ENCODE assay signal across 22 mouse cellular contexts in genomic region chr14:122426529-122427203, GRCm38 (mm10). TPM values are rescaled to one million over a fixed set of nuclear protein-coding genes. Genes with fewer than 3 reads are reported as not detected.
DNase-seq lines count a peak whose midpoint lies in the region; ATAC-seq and TF ChIP-seq lines count a peak whose summit lies in the region.
"Had no signal": no experiment of that assay in that cellular context is flagged by ENCODE, and none has a peak within 500 bp of the region (broad histone marks: within the 10 kb centered on the region; RNA-seq: fewer than 3 reads in every experiment).

No protein-coding gene starts in this region.

- H3K9me3 ChIP-seq in kidney, postnatal 0 days (replicated peaks; ENCODE audit: low read length) = no peaks in the 10 kb centered on the region
- H3K9me3 ChIP-seq in embryonic facial prominence, embryonic 13.5 days = no peaks in the 10 kb centered on the region
- no peaks in the 10 kb centered on the region for H3K9me3 ChIP-seq in hindbrain, embryonic 12.5 days (replicated peaks)
- H3K9me3 ChIP-seq in midbrain, embryonic 15.5 days = no peaks in the 10 kb centered on the region
- H3K9me3 ChIP-seq: heart, embryonic 15.5 days had no signal

- no peak overlapping the region for H3K4me3 ChIP-seq in kidney, postnatal 0 days (replicated peaks; ENCODE audit: low read depth, low read length)
- no peak overlapping the region for H3K4me3 ChIP-seq in embryonic facial prominence, embryonic 13.5 days
- no peak overlapping the region for H3K4me3 ChIP-seq in hindbrain, embryonic 12.5 days
- no peak overlapping the region for H3K4me3 ChIP-seq in midbrain, embryonic 15.5 days
- H3K4me3 ChIP-seq: heart, embryonic 15.5 days had no signal

- no peak overlapping the region for H3K27ac ChIP-seq in kidney, postnatal 0 days
- H3K27ac ChIP-seq in embryonic facial prominence, embryonic 13.5 days = no peak overlapping the region
- peak overlapping the region; percentile 30 for H3K27ac ChIP-seq in hindbrain, embryonic 12.5 days
- H3K27ac ChIP-seq in midbrain, embryonic 15.5 days = 0 out of 2 replicates have a peak overlapping the region, but pooled peaks have one; percentile 14
- H3K27ac ChIP-seq: heart, embryonic 15.5 days; liver, embryonic 14.5 days; stomach, postnatal 0 days had no signal

- DNase-seq in kidney, postnatal 0 days (ENCODE audit: low spot score) = peak; percentile 70
- no peak for DNase-seq in kidney, postnatal 4 days
- DNase-seq in frontal cortex, postnatal 36 days (ENCODE audit: low spot score in 2 of 2) = no peak
- DNase-seq in thymus, postnatal 36 days = no peak
- DNase-seq in heart, postnatal 25 days (ENCODE audit: low spot score) = no peak
- DNase-seq: adrenal gland, adult 8-10 months; cerebellum, adult 18-20 months; kidney, postnatal 25 days; lung, postnatal 10 days; thymus, postnatal 4 days had no signal

- intact Hi-C loops in heart, postnatal 25 days (cut with DNase I) = no loop called here

- no peak for TF ChIP-seq CTCF in kidney, postnatal 0 days (IDR thresholded peaks at IDR 0.05; ENCODE audit: low read depth)

- H3K36me3 ChIP-seq in kidney, postnatal 0 days (ENCODE audit: insufficient read depth, low read length) = no peaks in the 10 kb centered on the region
- no peaks in the 10 kb centered on the region for H3K36me3 ChIP-seq in embryonic facial prominence, embryonic 13.5 days
- no peaks in the 10 kb centered on the region for H3K36me3 ChIP-seq in hindbrain, embryonic 12.5 days
- H3K36me3 ChIP-seq in midbrain, embryonic 15.5 days (replicated peaks) = no peaks in the 10 kb centered on the region
- H3K36me3 ChIP-seq: heart, embryonic 15.5 days had no signal

- ATAC-seq in kidney, postnatal 0 days (replicated peaks; ENCODE audit: low FRiP score, low read depth) = no peak
- no peak for ATAC-seq in embryonic facial prominence, embryonic 13.5 days (ENCODE audit: insufficient number of reproducible peaks, insufficient read depth, low FRiP score, low TSS enrichment, low read depth)
- ATAC-seq in hindbrain, embryonic 12.5 days (ENCODE audit: low FRiP score) = peak; percentile 29; the same call in 1 of the 2 replicates
- ATAC-seq in midbrain, embryonic 15.5 days (replicated peaks) = 0 out of 2 replicates have a peak, but pooled peaks have one; percentile 3
- ATAC-seq: CD4-positive, CD25-positive, alpha-beta regulatory T cell, adult 4 months had no signal

- H3K9ac ChIP-seq in kidney, postnatal 0 days (ENCODE audit: low read depth, low read length) = no peak overlapping the region
- no peak overlapping the region for H3K9ac ChIP-seq in embryonic facial prominence, embryonic 13.5 days
- H3K9ac ChIP-seq in hindbrain, embryonic 12.5 days = no peak overlapping the region
- no peak overlapping the region for H3K9ac ChIP-seq in midbrain, embryonic 15.5 days
- H3K9ac ChIP-seq: heart, embryonic 15.5 days; liver, embryonic 14.5 days had no signal

- H3K27me3 ChIP-seq in kidney, postnatal 0 days (ENCODE audit: insufficient read depth, low read length) = no peaks in the 10 kb centered on the region
- H3K27me3 ChIP-seq in embryonic facial prominence, embryonic 13.5 days = no peaks in the 10 kb centered on the region
- no peaks in the 10 kb centered on the region for H3K27me3 ChIP-seq in hindbrain, embryonic 12.5 days
- 0 out of 2 replicates have a peak, but pooled peaks cover 4% of the 10 kb centered on the region for H3K27me3 ChIP-seq in midbrain, embryonic 15.5 days (replicated peaks)

- H3K4me1 ChIP-seq in kidney, postnatal 0 days (replicated peaks; ENCODE audit: insufficient read depth, low read length) = no peaks in the 10 kb centered on the region
- H3K4me1 ChIP-seq in embryonic facial prominence, embryonic 13.5 days = peaks cover 27% of the 10 kb centered on the region
- peaks cover 15% of the 10 kb centered on the region for H3K4me1 ChIP-seq in hindbrain, embryonic 12.5 days
- H3K4me1 ChIP-seq in midbrain, embryonic 15.5 days = peaks cover 3% of the 10 kb centered on the region; the same call in 1 of the 2 replicates
- H3K4me1 ChIP-seq: heart, embryonic 15.5 days had no signal

- 25% methylated on average over 10 of the region's 10 CpGs for WGBS in kidney, postnatal 0 days
- 33% methylated on average over 10 of the region's 10 CpGs for WGBS in embryonic facial prominence, embryonic 13.5 days
- WGBS in hindbrain, embryonic 12.5 days = 45% methylated on average over 10 of the region's 10 CpGs
- WGBS in midbrain, embryonic 15.5 days = 55% methylated on average over 10 of the region's 10 CpGs

- H3K4me2 ChIP-seq in kidney, postnatal 0 days (ENCODE audit: low read length) = no peak overlapping the region
- H3K4me2 ChIP-seq in embryonic facial prominence, embryonic 13.5 days = peak overlapping the region; percentile 18; the same call in 1 of the 2 replicates
- H3K4me2 ChIP-seq in hindbrain, embryonic 12.5 days (replicated peaks) = no peak overlapping the region; the same call in 1 of the 2 replicates
- no peak overlapping the region for H3K4me2 ChIP-seq in midbrain, embryonic 15.5 days
- H3K4me2 ChIP-seq: heart, embryonic 15.5 days had no signal

RNA-seq across cellular contexts. Expression of gene Gm5089, which starts 24.2 kb away (rescaled TPM):
- not detected in 2 replicates for polyA plus RNA-seq in kidney, postnatal 0 days (2015; fragmentation: Nextera tagmentation; extraction: Ambion mirVana)
- 0.22 and 0.59 TPM in 2 replicates for polyA plus RNA-seq in embryonic facial prominence, embryonic 13.5 days (2015; fragmentation: Nextera tagmentation; extraction: Ambion mirVana)
- polyA plus RNA-seq in hindbrain, embryonic 12.5 days (2016; fragmentation: Nextera tagmentation; extraction: Ambion mirVana) = 2.8 and 4.0 TPM in 2 replicates
- 0.91 and 1.1 TPM in 2 replicates for polyA plus RNA-seq in midbrain, embryonic 15.5 days (2015; fragmentation: Nextera tagmentation; extraction: Ambion mirVana)
- not detected for total RNA-seq in heart, postnatal 25 days (2021)
- total RNA-seq: adrenal gland, adult 8-10 months; gastrocnemius, adult 18-20 months; granulocyte monocyte progenitor cell, adult 5-6 weeks; megakaryocyte-erythroid progenitor cell, adult 5-6 weeks; MEL had no signal
- polyA plus RNA-seq: CD4-positive, CD25-positive, alpha-beta regulatory T cell, adult 4 months; heart, embryonic 15.5 days; liver, embryonic 14.5 days; spleen, adult 2 months; stomach, postnatal 0 days had no signal

RNA-seq across cellular contexts. Expression of gene Zic5, which starts 38.8 kb away (rescaled TPM):
- polyA plus RNA-seq in kidney, postnatal 0 days (2015; fragmentation: Nextera tagmentation; extraction: Ambion mirVana) = 0.06 and 0.11 TPM in 2 replicates
- 0.20 and 0.22 TPM in 2 replicates for polyA plus RNA-seq in embryonic facial prominence, embryonic 13.5 days (2015; fragmentation: Nextera tagmentation; extraction: Ambion mirVana)
- 18.1 and 25.0 TPM in 2 replicates for polyA plus RNA-seq in hindbrain, embryonic 12.5 days (2016; fragmentation: Nextera tagmentation; extraction: Ambion mirVana)
- 13.0 and 14.0 TPM in 2 replicates for polyA plus RNA-seq in midbrain, embryonic 15.5 days (2015; fragmentation: Nextera tagmentation; extraction: Ambion mirVana)
- total RNA-seq in heart, postnatal 25 days (2021) = not detected
- total RNA-seq: gastrocnemius, adult 18-20 months; granulocyte monocyte progenitor cell, adult 5-6 weeks; megakaryocyte-erythroid progenitor cell, adult 5-6 weeks had no signal
- polyA plus RNA-seq: CD4-positive, CD25-positive, alpha-beta regulatory T cell, adult 4 months; liver, embryonic 14.5 days; spleen, adult 2 months; stomach, postnatal 0 days had no signal

RNA-seq across cellular contexts. Expression of gene Zic2, which starts 48.6 kb away (rescaled TPM):
- polyA plus RNA-seq in kidney, postnatal 0 days (2015; fragmentation: Nextera tagmentation; extraction: Ambion mirVana) = not detected in 2 replicates
- 0.35 and 0.48 TPM in 2 replicates for polyA plus RNA-seq in embryonic facial prominence, embryonic 13.5 days (2015; fragmentation: Nextera tagmentation; extraction: Ambion mirVana)
- 18.3 TPM in 2 replicates for polyA plus RNA-seq in hindbrain, embryonic 12.5 days (2016; fragmentation: Nextera tagmentation; extraction: Ambion mirVana)
- 9.6 and 9.9 TPM in 2 replicates for polyA plus RNA-seq in midbrain, embryonic 15.5 days (2015; fragmentation: Nextera tagmentation; extraction: Ambion mirVana)
- total RNA-seq in heart, postnatal 25 days (2021) = not detected
- total RNA-seq: gastrocnemius, adult 18-20 months; granulocyte monocyte progenitor cell, adult 5-6 weeks; megakaryocyte-erythroid progenitor cell, adult 5-6 weeks; MEL had no signal
- polyA plus RNA-seq: CD4-positive, CD25-positive, alpha-beta regulatory T cell, adult 4 months; heart, embryonic 15.5 days; spleen, adult 2 months; stomach, postnatal 0 days had no signal

Comparison
In these comparisons a context has a peak if more than half of its experiments do, and no peak if none do; other contexts are left out.
1. ATAC-seq: peak in hindbrain, embryonic 12.5 days (single experiment) and midbrain, embryonic 15.5 days (single experiment); none in kidney, postnatal 0 days (single experiment) and embryonic facial prominence, embryonic 13.5 days (single experiment).
2. H3K27ac ChIP-seq: peak in hindbrain, embryonic 12.5 days (single experiment) and midbrain, embryonic 15.5 days (single experiment); none in kidney, postnatal 0 days (single experiment) and embryonic facial prominence, embryonic 13.5 days (single experiment).
3. RNA of gene Zic5, which starts 38.8 kb away (polyA plus RNA-seq): 18.1 to 25.0 TPM in hindbrain, embryonic 12.5 days and 13.0 to 14.0 TPM in midbrain, embryonic 15.5 days; 0.20 to 0.22 TPM in embryonic facial prominence, embryonic 13.5 days and 0.06 to 0.11 TPM in kidney, postnatal 0 days; every median in the first group is over 10 times any median in the second.